Mouse (Mus musculus): ENCODE data around the gene Klhl10. TPM values are rescaled to one million over a fixed set of nuclear protein-coding genes. Genes with fewer than 3 reads are reported as not detected.

Klhl10 gene
- polyA plus RNA-seq (2017; shearing (Covaris generic)), result 1 to 10 TPM in 1 of 2 experiments, under 1 TPM in 1; 0.34 to 1.3 TPM

GRCm38 (mm10) chr11:100441797-100442196, at the start of gene Klhl10, which contains the start of gene Nt5c3b:
TSS of gene Klhl10 (plus strand) at chr11:100441917.
TSS of gene Nt5c3b (minus strand) at chr11:100441808.

GRCm38 (mm10) chr11:100397600-100398389, 43.9 kb upstream of the Klhl10 start, which contains the start of gene Jup:
TSS of gene Jup (minus strand) at chr11:100397763.

GRCm38 (mm10) chr11:100414021-100414913, 27.4 kb upstream of the Klhl10 start, which contains the start of gene P3h4:
TSS of gene P3h4 (minus strand) at chr11:100414836.

GRCm38 (mm10) chr11:100414914-100415822, 26.5 kb upstream of the Klhl10 start, which contains the start of gene Fkbp10:
TSS of gene Fkbp10 (plus strand) at chr11:100415697.

DNA sequence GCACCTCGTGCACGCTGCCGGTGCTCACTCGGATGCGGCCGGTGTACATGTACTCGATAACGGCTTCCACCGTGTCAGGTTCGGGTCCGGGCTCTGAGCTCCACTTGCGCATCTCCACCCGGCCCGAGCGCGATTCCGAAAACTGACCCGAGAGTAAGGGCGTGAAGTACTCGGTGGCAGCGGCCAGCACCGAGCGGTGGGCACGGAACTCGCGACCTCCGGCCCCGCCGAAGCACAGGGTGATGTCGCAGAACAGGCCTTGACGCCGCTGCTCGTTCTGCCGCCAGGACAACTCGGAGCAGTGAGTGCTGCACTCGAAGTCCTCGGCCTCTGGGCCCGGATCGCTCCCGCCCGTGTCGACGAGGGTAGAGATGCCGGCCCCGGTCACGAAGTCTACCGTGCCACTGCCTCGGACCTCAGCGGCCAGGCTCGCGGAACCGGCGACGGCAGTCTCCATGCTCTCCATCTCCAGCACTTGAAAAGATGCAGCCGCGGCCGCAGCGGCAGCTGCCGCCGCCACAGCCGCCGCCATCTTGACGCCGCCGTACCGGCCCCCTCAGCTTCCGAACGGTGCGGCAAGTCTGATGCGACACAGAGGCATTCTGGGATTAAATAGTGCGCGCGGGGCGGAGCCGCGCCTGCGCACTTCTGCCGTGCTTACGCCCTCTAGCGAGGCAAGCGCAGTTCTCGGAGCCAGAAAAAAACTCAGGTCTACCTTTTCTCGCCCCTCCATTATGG, 30.6 kb downstream of the Klhl10 start, which contains the start of gene Klhl11:
TSS of gene Klhl11 (minus strand) at position 545 of the 738 bp plus-strand sequence.

Other genes starting within 250 kb of the Klhl10 start
- under 1 TPM in 1 of 2 experiments, not detected in 1; 0.21 TPM for gene Krt9, start 248.7 kb upstream of the Klhl10 start, polyA plus RNA-seq (2017; shearing (Covaris generic))
- not detected for gene Krt14, start 234.4 kb upstream of the Klhl10 start, polyA plus RNA-seq (2017; shearing (Covaris generic))
- gene Krt16, start 193.0 kb upstream of the Klhl10 start, polyA plus RNA-seq (2017; shearing (Covaris generic)), result 1 to 10 TPM in 1 of 2 experiments, not detected in 1; 1.3 TPM
- 1 to 10 TPM; 1.3 to 2.5 TPM for gene Krt17, start 180.9 kb upstream of the Klhl10 start, polyA plus RNA-seq (2017; shearing (Covaris generic))
- gene Krt42, start 172.0 kb upstream of the Klhl10 start, polyA plus RNA-seq (2017; shearing (Covaris generic)), result not detected
- 1,000 to 10,000 TPM; 2,499 to 2,744 TPM for gene Eif1, start 122.0 kb upstream of the Klhl10 start, polyA plus RNA-seq (2017; shearing (Covaris generic))
- gene Gast, start 107.5 kb upstream of the Klhl10 start, polyA plus RNA-seq (2017; shearing (Covaris generic)), result not detected
- gene Hap1, start 85.8 kb upstream of the Klhl10 start, polyA plus RNA-seq (2017; shearing (Covaris generic)), result 1 to 10 TPM; 2.2 to 3.5 TPM
- gene Jup, start 44.2 kb upstream of the Klhl10 start, polyA plus RNA-seq (2017; shearing (Covaris generic)), result 1 to 10 TPM; 3.0 to 3.8 TPM
- gene P3h4, start 27.1 kb upstream of the Klhl10 start, polyA plus RNA-seq (2017; shearing (Covaris generic)), result under 1 TPM in 1 of 2 experiments, not detected in 1; 0.51 TPM
- gene Fkbp10, start 26.2 kb upstream of the Klhl10 start, polyA plus RNA-seq (2017; shearing (Covaris generic)), result under 1 TPM in 1 of 2 experiments, not detected in 1; 0.18 TPM
- gene Nt5c3b, start 109 bp upstream of the Klhl10 start, polyA plus RNA-seq (2017; shearing (Covaris generic)), result 100 to 1,000 TPM; 137 to 155 TPM
- gene Klhl11, start 30.8 kb downstream of the Klhl10 start, polyA plus RNA-seq (2017; shearing (Covaris generic)), result 1 to 10 TPM; 4.0 to 6.3 TPM
- 100 to 1,000 TPM; 128 to 142 TPM for gene Acly, start 86.1 kb downstream of the Klhl10 start, polyA plus RNA-seq (2017; shearing (Covaris generic))
- gene Ttc25, start 103.7 kb downstream of the Klhl10 start, polyA plus RNA-seq (2017; shearing (Covaris generic)), result 1 to 10 TPM in 1 of 2 experiments, under 1 TPM in 1; 0.58 to 2.0 TPM
- gene Cnp, start 133.0 kb downstream of the Klhl10 start, polyA plus RNA-seq (2017; shearing (Covaris generic)), result 100 to 1,000 TPM; 306 to 325 TPM
- 10 to 100 TPM; 25.2 to 36.7 TPM for gene Nkiras2, start 177.3 kb downstream of the Klhl10 start, polyA plus RNA-seq (2017; shearing (Covaris generic))
- 100 to 1,000 TPM; 552 to 587 TPM for gene Dnajc7, start 178.3 kb downstream of the Klhl10 start, polyA plus RNA-seq (2017; shearing (Covaris generic))